Mouse (Mus musculus): ENCODE data around the gene Macf1.

DNA sequence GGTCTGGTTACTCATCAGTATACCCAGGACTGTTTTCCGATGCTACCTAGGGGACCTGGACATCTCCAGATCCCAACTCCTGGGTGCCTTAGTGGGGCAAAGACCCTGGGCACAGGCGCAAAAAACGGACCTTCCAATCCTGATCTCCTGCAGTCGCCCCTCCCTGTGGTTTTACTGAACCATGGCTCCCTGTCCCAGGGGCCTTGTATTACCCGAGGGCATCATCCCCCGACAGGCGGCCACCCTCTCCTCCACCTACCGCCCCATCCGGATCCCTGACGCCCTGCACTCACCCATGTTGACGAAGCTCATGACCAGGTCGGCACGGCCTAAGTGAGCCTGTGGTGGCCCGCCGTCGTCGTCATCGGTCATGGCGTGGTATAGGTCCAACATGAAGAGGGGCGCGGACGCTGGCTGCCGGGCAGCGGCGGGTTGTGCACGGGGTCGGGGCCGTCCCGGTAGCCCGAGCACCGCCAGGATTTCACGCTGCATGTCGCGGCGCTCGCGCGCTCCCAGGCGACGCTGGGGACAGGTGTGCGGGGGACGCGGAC is 342.0 kb downstream of the Macf1 start:
- TF ChIP-seq POLR2A (IDR thresholded peaks at IDR 0.05; ENCODE audit: low read depth, low read length) = no peak
- no peak for TF ChIP-seq CTCF (IDR thresholded peaks at IDR 0.05; ENCODE audit: extremely low read depth, insufficient read length, insufficient replicate concordance, low read depth, low read length)
